Mouse (Mus musculus) stomach, postnatal 0 days (tissue): Measurements from ENCODE around the gene Cdc14a.

Experiments
- CTCF ChIP-seq: IDR thresholded peaks from 2 replicates; pipeline ENCODE4 v1.5.1; 2016; ENCODE audit warnings: antibody characterized with exemption, low read depth, mild to moderate bottlenecking, moderate library complexity
- EP300 ChIP-seq: optimal IDR thresholded peaks from 2 replicates; pipeline ENCODE3; 2016; ENCODE audit warnings: antibody characterized with exemption

DNA sequence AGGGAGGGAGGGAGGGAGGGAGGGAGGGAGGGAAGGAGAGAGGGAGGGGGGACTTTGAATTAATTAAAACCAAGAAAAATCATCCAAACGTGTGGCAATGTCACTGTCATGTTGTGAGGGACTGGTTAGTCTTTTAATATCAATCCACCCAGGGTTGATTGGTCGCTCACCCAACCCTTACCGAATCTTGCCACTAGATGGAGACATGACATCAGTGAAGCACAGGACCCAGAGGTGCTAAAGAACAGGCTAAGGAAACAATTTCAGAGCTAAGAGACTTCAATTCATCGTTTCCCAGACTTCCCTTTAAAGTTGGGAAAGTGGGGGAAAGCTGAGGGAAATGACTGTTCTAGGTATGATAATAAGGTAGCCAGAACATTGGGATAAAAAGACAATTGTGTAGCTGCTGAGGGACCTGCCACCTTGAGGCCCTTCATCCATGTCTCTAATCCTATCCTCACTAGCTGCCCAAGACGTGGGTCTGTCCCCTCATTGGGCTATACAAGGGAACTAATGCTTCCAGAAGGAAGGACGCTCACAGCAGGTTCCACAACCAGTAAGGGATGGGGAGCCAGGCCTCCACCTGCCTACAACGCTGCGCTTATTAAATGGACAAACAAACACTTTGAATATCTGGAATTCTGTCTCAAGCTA, 91.9 kb downstream of the Cdc14a start:
- TF ChIP-seq CTCF (peak; percentile 94), EP300 (no peak)
